Mouse (Mus musculus): ENCODE results near the gene Pfkl.
"Not testable (repeated sequence)": the region's sequence is repeated elsewhere in the genome, so short reads cannot be mapped to it uniquely, and the experiment has no call there.

GRCm38 (mm10) chr10:78025453-78025852, 15.6 kb upstream of the Pfkl start:
- TF ChIP-seq CTCF (IDR thresholded peaks at IDR 0.05; ENCODE audit: low read depth, low read length); POLR2A (IDR thresholded peaks at IDR 0.05; ENCODE audit: borderline replicate concordance, low read depth, low read length): not testable (repeated sequence)
